Mouse (Mus musculus) heart, adult 10 weeks (tissue): ENCODE data around the gene Coq10b. TPM values are rescaled to one million over a fixed set of nuclear protein-coding genes. Genes with fewer than 3 reads are reported as not detected.

Experiments used
- polyA plus RNA-seq: library from polyadenylated mRNA; stranded (reverse); fragments of 350-450 nt; fragmentation: Illumina TruSeq; extraction: RNeasy Lipid Tissue Mini Kit (QIAGEN cat#74804); gene quantifications from one replicate; pipeline ENCODE4 v1.2.3, GENCODE M21; 2014; ENCODE audit warnings: low read depth, low replicate concordance

The Coq10b gene
- 40.7 TPM for polyA plus RNA-seq

DNA sequence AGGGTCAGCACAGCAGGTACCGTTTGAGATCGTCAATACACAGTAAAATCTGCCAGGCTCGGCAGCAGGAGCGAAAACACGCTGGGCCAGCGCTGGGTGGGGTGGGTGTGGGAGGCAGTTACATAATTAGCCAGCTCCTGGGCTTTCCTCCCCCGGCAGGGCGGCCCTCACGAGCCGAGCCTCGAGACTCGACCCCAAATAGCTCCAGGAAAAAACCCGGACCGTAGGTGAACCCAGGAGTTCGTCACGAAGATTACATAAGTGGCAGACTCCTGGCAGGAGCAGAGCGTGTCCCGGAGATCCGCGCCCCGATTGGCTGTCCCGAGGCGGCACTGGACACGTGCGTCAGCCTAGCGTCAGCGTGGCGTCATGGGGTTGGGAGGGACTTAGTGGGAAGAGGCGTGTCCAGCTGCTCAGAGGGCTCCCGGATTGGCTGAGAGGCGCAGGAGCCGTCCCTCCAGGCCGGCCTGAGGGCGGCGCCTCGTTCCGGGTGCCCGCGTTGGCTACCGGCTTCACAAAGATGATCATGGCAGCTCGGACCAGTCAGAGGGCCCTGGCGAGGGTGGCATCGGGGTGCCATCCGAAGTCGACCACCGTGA is at the start of gene Coq10b:
Coq10b (plus strand) TSS at position 416 of the 599 bp plus-strand sequence.

DNA sequence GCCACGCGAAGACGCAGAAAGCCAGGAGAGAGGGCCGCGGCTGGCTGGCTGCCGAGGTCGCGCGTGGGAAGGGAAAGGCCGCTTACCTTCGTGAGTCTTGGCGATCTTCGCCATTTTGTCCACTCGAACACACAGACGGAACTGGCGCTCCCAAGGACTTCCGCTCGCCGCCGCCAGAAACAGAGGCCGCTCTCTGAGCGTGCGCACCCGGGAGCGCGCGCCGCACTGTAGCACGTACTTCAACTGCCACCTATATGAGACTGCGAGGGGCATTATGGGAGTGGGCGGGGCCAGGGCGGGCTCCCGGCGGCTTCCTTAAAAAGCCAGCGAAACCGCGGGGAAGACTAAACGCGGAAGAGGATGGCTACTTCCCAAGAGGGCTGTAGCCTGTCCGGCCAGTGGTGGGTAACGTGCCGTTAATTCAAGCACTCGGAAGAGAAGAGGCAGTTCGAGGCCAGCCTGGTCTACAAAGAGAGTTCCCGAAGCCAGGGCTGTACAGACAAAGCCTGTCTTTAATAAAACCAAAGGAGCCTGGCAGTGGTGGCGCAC is 25.2 kb upstream of the Coq10b start, which contains the start of gene Sf3b1:
Sf3b1 (minus strand) TSS at position 229 of the 549 bp plus-strand sequence.

DNA sequence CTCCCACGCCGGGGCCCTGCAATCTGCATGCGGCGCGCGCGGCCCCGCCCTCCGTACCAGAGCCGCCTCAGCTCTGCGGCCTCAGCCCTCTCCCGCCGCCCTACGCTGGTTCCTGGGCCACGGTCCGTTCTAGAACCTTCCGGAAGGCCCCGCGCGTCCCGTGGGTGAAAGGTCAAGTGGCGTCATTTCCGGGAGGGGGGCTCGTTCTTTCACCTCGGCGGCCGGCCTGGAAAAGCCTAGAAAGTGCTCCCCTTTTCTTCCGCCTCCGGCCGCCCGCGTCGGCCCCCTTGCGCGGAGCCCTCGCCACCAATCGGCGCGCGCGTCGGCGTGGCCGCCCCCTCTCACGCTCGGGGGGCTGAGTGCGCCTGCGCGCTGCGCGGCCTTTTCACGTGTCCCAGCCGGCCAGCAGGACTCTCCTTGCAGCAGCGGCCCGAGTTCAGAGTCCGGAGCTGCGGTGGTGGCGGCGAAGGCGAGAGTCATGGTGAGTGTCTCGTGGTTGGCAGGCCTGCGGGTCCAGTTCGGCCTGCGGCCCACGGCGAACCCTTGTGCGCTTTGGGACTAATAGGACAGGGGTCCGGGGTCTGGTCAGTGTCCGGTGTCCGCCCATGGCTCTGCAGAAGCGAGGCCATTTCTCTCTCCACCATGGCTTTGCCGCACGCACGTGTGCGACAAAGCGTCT is 35.5 kb downstream of the Coq10b start, which contains the start of the genes Hspe1 and Hspd1:
Hspe1 (plus strand) TSS at position 201 of the 679 bp plus-strand sequence.
Hspd1 (minus strand) TSS at position 312 of the 679 bp plus-strand sequence.

Other genes starting within 250 kb of the Coq10b start
- 9.0 TPM for gene Ankrd44, start 126.4 kb upstream of the Coq10b start, polyA plus RNA-seq
- 85.2 TPM for gene Sf3b1, start 25.3 kb upstream of the Coq10b start, polyA plus RNA-seq
- gene Hspe1, start 35.4 kb downstream of the Coq10b start, polyA plus RNA-seq, result 274 TPM
- 479 TPM for gene Hspd1, start 35.5 kb downstream of the Coq10b start, polyA plus RNA-seq
- gene Mob4, start 78.5 kb downstream of the Coq10b start, polyA plus RNA-seq, result 37.4 TPM
- gene Rftn2, start 174.0 kb downstream of the Coq10b start, polyA plus RNA-seq, result 5.7 TPM
- gene Mars2, start 184.4 kb downstream of the Coq10b start, polyA plus RNA-seq, result 4.2 TPM